Mouse (Mus musculus) lung, postnatal 0 days (tissue): Measurements from ENCODE around the gene Ifitm6. TPM values are rescaled to one million over a fixed set of nuclear protein-coding genes. Genes with fewer than 3 reads are reported as not detected.
A peak's percentile ranks its signal among the peaks of the same experiment; 100 is the strongest.

Experiments used
- ATAC-seq: fragments of 200-750 bp; cut with Nextera tagmentation; 2 replicates; pipeline ENCODE4 v1.8.0; 2017; ENCODE audit warnings: moderate library complexity
- DNase-seq: peaks from one replicate; pipeline ENCODE4 v3.0.0-alpha.2; 2016; ENCODE audit warnings: low spot score
- H3K27ac ChIP-seq: fragments of 300-500 bp; sonication (generic); 2 replicates; pipeline ENCODE4 v1.5.1; 2014; ENCODE audit warnings: antibody characterized with exemption, mild to moderate bottlenecking, low read length, mixed read lengths
- H3K27me3 ChIP-seq: fragments of 300-500 bp; sonication (generic); replicated peaks from 2 replicates; pipeline ENCODE4 v1.6.1; 2014; ENCODE audit warnings: low read length, mixed read lengths; ENCODE audit not compliant: insufficient read depth
- H3K36me3 ChIP-seq: fragments of 300-500 bp; sonication (generic); 2 replicates; pipeline ENCODE4 v1.6.1; 2014; ENCODE audit warnings: low read length, mixed read lengths; ENCODE audit not compliant: insufficient read depth
- H3K4me1 ChIP-seq: fragments of 300-500 bp; sonication (generic); 2 replicates; pipeline ENCODE4 v1.6.1; 2014; ENCODE audit warnings: antibody characterized with exemption, low read depth, low read length, mixed read lengths; ENCODE audit not compliant: insufficient read depth
- H3K4me2 ChIP-seq: fragments of 300-500 bp; sonication (generic); replicated peaks from 2 replicates; pipeline ENCODE4 v1.6.1; 2014; ENCODE audit warnings: low read depth, mild to moderate bottlenecking, low read length, moderate library complexity, mixed read lengths
- H3K4me3 ChIP-seq: fragments of 300-500 bp; sonication (generic); 2 replicates; pipeline ENCODE4 v1.5.1; 2014; ENCODE audit warnings: low read depth, low read length
- H3K9ac ChIP-seq: fragments of 300-500 bp; sonication (generic); replicated peaks from 2 replicates; pipeline ENCODE4 v1.6.1; 2014; ENCODE audit warnings: low read depth, mild to moderate bottlenecking
- H3K9me3 ChIP-seq: fragments of 300-500 bp; sonication (generic); 2 replicates; pipeline ENCODE4 v1.6.1; 2016; ENCODE audit warnings: low read length, mixed read lengths
- CTCF ChIP-seq: IDR thresholded peaks from 2 replicates; pipeline ENCODE4 v1.5.1; 2016; ENCODE audit warnings: antibody characterized with exemption, mild to moderate bottlenecking
- EP300 ChIP-seq: IDR thresholded peaks from 2 replicates; pipeline ENCODE4 v1.6.1; 2016; ENCODE audit warnings: antibody characterized with exemption, mild to moderate bottlenecking, control low read depth
- WGBS: fragments of 180-500 bp; shearing (Covaris S2); extraction: QIAGEN DNeasy Blood & Tissue Kit; methylation state at CpG from one replicate; pipeline ENCODE4 v1.1.7; 2014; 5-methylcytosine and 5-hydroxymethylcytosine counted together
- polyA plus RNA-seq: library from polyadenylated mRNA; unstranded; fragments of >200 nt; fragmentation: Nextera tagmentation; extraction: Ambion mirVana; gene quantifications from 2 replicates; pipeline ENCODE4 v1.2.1, GENCODE M21; 2015

Ifitm6 gene
- polyA plus RNA-seq, 1 experiment from 2014 or later: 7.7 TPM

- DNase-seq (peak; percentile 68), ATAC-seq (peak; percentile 22)
- TF ChIP-seq CTCF (peak; percentile 25), EP300 (peak; percentile 55; the same call in 1 of the 2 replicates)
- Histone ChIP-seq H3K4me3 (no peak overlapping the region), H3K4me1 (peaks cover 3% of the 10 kb centered on the region; the same call in 1 of the 2 replicates), H3K27ac (peak overlapping the region; percentile 93), H3K9me3 (no peaks in the 10 kb centered on the region), H3K36me3 (no peaks in the 10 kb centered on the region), H3K4me2 (peak overlapping the region; percentile 68; the same call in 1 of the 2 replicates), H3K27me3 (no peaks in the 10 kb centered on the region), H3K9ac (no peak overlapping the region)
- 56% methylated on average over 6 of the region's 6 CpGs for WGBS
Observed at GRCm38 (mm10) chr7:141046931-141047580, 29.3 kb upstream of the Ifitm6 start.

GRCm38 (mm10) chr7:141042539-141042938 lies 24.8 kb upstream of the Ifitm6 start:
- Histone ChIP-seq H3K4me2 (no peak overlapping the region), H3K4me1 (no peaks in the 10 kb centered on the region; the same call in 1 of the 2 replicates), H3K4me3 (no peak overlapping the region), H3K27ac (no peak overlapping the region), H3K9ac (no peak overlapping the region), H3K27me3 (no peaks in the 10 kb centered on the region), H3K9me3 (no peaks in the 10 kb centered on the region), H3K36me3 (no peaks in the 10 kb centered on the region)
- ATAC-seq (no peak), DNase-seq (no peak)
- WGBS: 57% methylated on average over 4 of the region's 4 CpGs
- TF ChIP-seq CTCF (no peak), EP300 (no peak)

GRCm38 (mm10) chr7:141041661-141042060 lies 23.9 kb upstream of the Ifitm6 start:
- Histone ChIP-seq H3K4me3 (no peak overlapping the region), H3K9ac (no peak overlapping the region), H3K4me2 (no peak overlapping the region), H3K36me3 (no peaks in the 10 kb centered on the region), H3K27me3 (no peaks in the 10 kb centered on the region), H3K9me3 (no peaks in the 10 kb centered on the region), H3K27ac (peak overlapping the region; percentile 89), H3K4me1 (no peaks in the 10 kb centered on the region)
- DNase-seq (peak; percentile 94), ATAC-seq (peak; percentile 95)
- TF ChIP-seq EP300 (peak; percentile 64; the same call in 1 of the 2 replicates), CTCF (no peak)
- WGBS: 4% methylated on average over 5 of the region's 5 CpGs

- Histone ChIP-seq H3K27me3 (no peaks in the 10 kb centered on the region), H3K9me3 (no peaks in the 10 kb centered on the region), H3K36me3 (no peaks in the 10 kb centered on the region), H3K4me3 (no peak overlapping the region), H3K4me1 (no peaks in the 10 kb centered on the region), H3K9ac (0 out of 2 replicates have a peak overlapping the region, but pooled peaks have one; percentile 8), H3K27ac (peak overlapping the region; percentile 89), H3K4me2 (no peak overlapping the region)
- no peak for TF ChIP-seq EP300
- no peak for TF ChIP-seq CTCF
- peak; percentile 75 for DNase-seq
- peak; percentile 57 for ATAC-seq
- 33% methylated on average over 7 of the region's 9 CpGs for WGBS
Observed at GRCm38 (mm10) chr7:141040867-141041606, 23.3 kb upstream of the Ifitm6 start.

GRCm38 (mm10) chr7:141039386-141040107 lies 21.8 kb upstream of the Ifitm6 start:
- 91% methylated on average over 4 of the region's 4 CpGs for WGBS
- no peak for ATAC-seq
- no peak overlapping the region for H3K27ac ChIP-seq
- H3K4me2 ChIP-seq: no peak overlapping the region
- no peak overlapping the region for H3K9ac ChIP-seq
- no peak overlapping the region for H3K4me3 ChIP-seq
- H3K4me1 ChIP-seq: no peaks in the 10 kb centered on the region
- no peaks in the 10 kb centered on the region for H3K36me3 ChIP-seq
- H3K9me3 ChIP-seq: no peaks in the 10 kb centered on the region
- no peaks in the 10 kb centered on the region for H3K27me3 ChIP-seq
- DNase-seq: no peak
- no peak for TF ChIP-seq CTCF
- no peak for TF ChIP-seq EP300
